9 mouse cellular contexts compared by ENCODE assay signal in genomic region chr10:117216793-117217192, GRCm38 (mm10). TPM values are rescaled to one million over a fixed set of nuclear protein-coding genes. Genes with fewer than 3 reads are reported as not detected.
DNase-seq lines count a peak whose midpoint lies in the region; ATAC-seq and TF ChIP-seq lines count a peak whose summit lies in the region.
"Had no signal": no experiment of that assay in that cellular context is flagged by ENCODE, and none has a peak within 500 bp of the region (broad histone marks: within the 10 kb centered on the region; RNA-seq: fewer than 3 reads in every experiment).

No protein-coding gene starts in this region.

- H3K4me3 ChIP-seq in kidney, adult 2 months (ENCODE audit: insufficient read depth, low read depth, low read length) = no peak overlapping the region
- no peak overlapping the region for H3K4me3 ChIP-seq in kidney, embryonic 14.5 days (ENCODE audit: low read length)
- no peak overlapping the region for H3K4me3 ChIP-seq in embryonic fibroblast, embryonic 13.5 days (ENCODE audit: insufficient read depth, low read length)
- no peak overlapping the region for H3K4me3 ChIP-seq in liver, embryonic 14.5 days (ENCODE audit: insufficient read depth in 1 of 2, low read depth in 2 of 2, low read length in 2 of 2)
- H3K4me3 ChIP-seq: midbrain, embryonic 12.5 days had no signal

- no peak for TF ChIP-seq POLR2A in kidney, adult 2 months (IDR thresholded peaks at IDR 0.05; ENCODE audit: low read depth, low read length)
- TF ChIP-seq POLR2A in embryonic fibroblast, embryonic 13.5 days (IDR thresholded peaks at IDR 0.05; ENCODE audit: low read depth, low read length) = no peak

- H3K4me2 ChIP-seq in kidney, embryonic 14.5 days (replicated peaks; ENCODE audit: low read depth, low read length) = no peak overlapping the region
- no peak overlapping the region for H3K4me2 ChIP-seq in liver, embryonic 14.5 days (ENCODE audit: low read depth)
- H3K4me2 ChIP-seq: midbrain, embryonic 12.5 days had no signal

- no peak for TF ChIP-seq EP300 in liver, embryonic 14.5 days (IDR thresholded peaks at IDR 0.05; ENCODE audit: low read depth)

- no peak overlapping the region for H3K27ac ChIP-seq in kidney, adult 2 months (ENCODE audit: insufficient read depth, low read depth, low read length)
- H3K27ac ChIP-seq in kidney, embryonic 14.5 days (ENCODE audit: low read depth, low read length) = no peak overlapping the region
- no peak overlapping the region for H3K27ac ChIP-seq in embryonic fibroblast, embryonic 13.5 days (ENCODE audit: insufficient read depth, low read length)
- H3K27ac ChIP-seq in liver, embryonic 14.5 days = no peak overlapping the region
- H3K27ac ChIP-seq: midbrain, embryonic 12.5 days had no signal

- 73% methylated on average over 5 of the region's 5 CpGs for WGBS in kidney, adult 2 months
- WGBS in kidney, embryonic 14.5 days = 73% methylated on average over 5 of the region's 5 CpGs
- WGBS in liver, embryonic 14.5 days (ENCODE audit: insufficient replicate concordance) = 55% methylated on average over 5 of the region's 5 CpGs

- no peaks in the 10 kb centered on the region for H3K4me1 ChIP-seq in kidney, adult 2 months (ENCODE audit: control insufficient read depth, insufficient read depth, low read length)
- no peaks in the 10 kb centered on the region for H3K4me1 ChIP-seq in kidney, embryonic 14.5 days (ENCODE audit: control insufficient read depth, insufficient read depth, low read length)
- H3K4me1 ChIP-seq in embryonic fibroblast, embryonic 13.5 days (ENCODE audit: control insufficient read depth, insufficient read depth, low read length) = no peaks in the 10 kb centered on the region
- H3K4me1 ChIP-seq in liver, embryonic 14.5 days (replicated peaks; ENCODE audit: control insufficient read depth in 2 of 2, insufficient read depth in 2 of 2, low read length in 1 of 2) = peaks cover 0 to 5% of the 10 kb centered on the region in 2 experiments; a peak in 2 of 4 replicates

- no peak overlapping the region for H3K9ac ChIP-seq in kidney, embryonic 14.5 days (ENCODE audit: low read depth, low read length)
- no peak overlapping the region for H3K9ac ChIP-seq in liver, embryonic 14.5 days (replicated peaks)
- H3K9ac ChIP-seq: midbrain, embryonic 12.5 days had no signal

- peak; percentile 86 for TF ChIP-seq CTCF in kidney, adult 2 months (conservative IDR thresholded peaks at IDR 0.05; ENCODE audit: insufficient read depth, insufficient read length, low read depth, low read length)
- TF ChIP-seq CTCF in embryonic fibroblast, embryonic 13.5 days (IDR thresholded peaks at IDR 0.05; ENCODE audit: borderline replicate concordance, insufficient read depth, low read length) = peak; percentile 73; the same call in 1 of the 2 replicates
- TF ChIP-seq CTCF in liver, embryonic 14.5 days (IDR thresholded peaks at IDR 0.05; ENCODE audit: low read depth) = peak; percentile 94

- peak; percentile 44 for DNase-seq in kidney, adult 2 months
- peak; percentile 58 to 65 for DNase-seq in CD8-positive naive resting alpha-beta T cell, adult 2 months (ENCODE audit: low read depth in 2 of 2, low spot score in 2 of 2)
- DNase-seq in NIH3T3 (ENCODE audit: low read depth) = peak; percentile 76
- DNase-seq in liver, embryonic 14.5 days (ENCODE audit: low read depth in 3 of 3, low spot score in 3 of 3) = peak in 2 of 3 experiments; percentile 37 to 39
- peak; percentile 18 for DNase-seq in skeletal muscle tissue, adult 2 months (ENCODE audit: low read depth, low spot score)
- no peak for DNase-seq in urinary bladder, postnatal 36 days (ENCODE audit: low spot score in 2 of 2)

- no peaks in the 10 kb centered on the region for H3K27me3 ChIP-seq in kidney, adult 2 months (replicated peaks; ENCODE audit: control insufficient read depth, insufficient read depth, low read length)
- H3K27me3 ChIP-seq in kidney, embryonic 14.5 days (ENCODE audit: control insufficient read depth, insufficient read depth, low read length) = no peaks in the 10 kb centered on the region
- no peaks in the 10 kb centered on the region for H3K27me3 ChIP-seq in liver, embryonic 14.5 days (ENCODE audit: control insufficient read depth, insufficient read depth, low read length)
- H3K27me3 ChIP-seq: midbrain, embryonic 12.5 days had no signal

- no peaks in the 10 kb centered on the region; the same call in 1 of the 2 replicates for H3K36me3 ChIP-seq in kidney, adult 2 months (ENCODE audit: control insufficient read depth, insufficient read depth, low read length)
- H3K36me3 ChIP-seq in kidney, embryonic 14.5 days (ENCODE audit: control insufficient read depth, insufficient read depth, low read length) = peaks cover 83% of the 10 kb centered on the region
- peaks cover 60% of the 10 kb centered on the region for H3K36me3 ChIP-seq in liver, embryonic 14.5 days (replicated peaks; ENCODE audit: control insufficient read depth, insufficient read depth, low read depth)

- ATAC-seq in kidney, embryonic 14.5 days (ENCODE audit: low FRiP score, low TSS enrichment) = no peak
- peak; percentile 60; the same call in 1 of the 2 replicates for ATAC-seq in liver, embryonic 14.5 days (ENCODE audit: insufficient read depth)

- no peaks in the 10 kb centered on the region for H3K9me3 ChIP-seq in kidney, embryonic 14.5 days (ENCODE audit: control insufficient read depth, low read length)
- no peaks in the 10 kb centered on the region for H3K9me3 ChIP-seq in liver, embryonic 14.5 days (ENCODE audit: control insufficient read depth, low read length)
- H3K9me3 ChIP-seq: midbrain, embryonic 12.5 days had no signal

RNA-seq across cellular contexts. Expression of gene Yeats4, which starts 7.5 kb away (rescaled TPM):
- polyA plus RNA-seq in kidney, adult 2 months (2012; rRNA removed) = 18.0 and 21.8 TPM in 2 replicates
- polyA plus RNA-seq in kidney, embryonic 14.5 days (2014; fragmentation: Nextera tagmentation; extraction: Ambion mirVana) = 82.1 and 93.5 TPM in 2 replicates
- 37.9 and 44.6 TPM in 2 replicates for polyA plus RNA-seq in embryonic fibroblast, embryonic 13.5 days (2011; ENCODE audit: insufficient read length, low read depth, missing spikeins)
- polyA plus RNA-seq in liver, embryonic 14.5 days (2012; rRNA removed) = 23.6 and 36.1 TPM in 2 replicates
- 42.0 and 48.7 TPM in 2 replicates for polyA plus RNA-seq in liver, embryonic 14.5 days (2014; fragmentation: Nextera tagmentation; extraction: Ambion mirVana)

RNA-seq across cellular contexts. Expression of gene 9530003J23Rik, which starts 21.7 kb away (rescaled TPM):
- not detected in 2 replicates for polyA plus RNA-seq in kidney, adult 2 months (2012; rRNA removed)
- not detected in 2 replicates for polyA plus RNA-seq in kidney, embryonic 14.5 days (2014; fragmentation: Nextera tagmentation; extraction: Ambion mirVana)
- not detected in 2 replicates for polyA plus RNA-seq in embryonic fibroblast, embryonic 13.5 days (2011; ENCODE audit: insufficient read length, low read depth, missing spikeins)
- not detected in 2 replicates for polyA plus RNA-seq in liver, embryonic 14.5 days (2012; rRNA removed)
- polyA plus RNA-seq in liver, embryonic 14.5 days (2014; fragmentation: Nextera tagmentation; extraction: Ambion mirVana) = not detected in 2 replicates
- polyA plus RNA-seq: midbrain, embryonic 12.5 days had no signal

Comparison
In these comparisons a context has a peak if more than half of its experiments do, and no peak if none do; other contexts are left out.
1. DNase-seq: peak in kidney, adult 2 months (single experiment), CD8-positive naive resting alpha-beta T cell, adult 2 months (2 of 2), NIH3T3 (single experiment), liver, embryonic 14.5 days (2 of 3) and skeletal muscle tissue, adult 2 months (single experiment); none in urinary bladder, postnatal 36 days (0 of 2).
2. Peak in every context shown above with its lines, with median percentiles within 50 percentile points of each other: CTCF ChIP-seq.